Mouse (Mus musculus) megakaryocyte, adult 5-6 weeks (primary cell): ENCODE measurements around the gene Ehd1. TPM values are rescaled to one million over a fixed set of nuclear protein-coding genes. Genes with fewer than 3 reads are reported as not detected.

Experiments
- ATAC-seq: 2 replicates; pipeline ENCODE4 v1.8.0; 2016; ENCODE audit warnings: mild to moderate bottlenecking, inconsistent platforms; ENCODE audit not compliant: poor library complexity, severe bottlenecking
- total RNA-seq, 2 experiments: library from RNA; stranded (forward) in 1 of 2; stranded (reverse) in 1 of 2; fragments of 153-499, 151-499 nt in 1 of 2; fragments of 221-1000, 200-1000 nt in 1 of 2; gene quantifications; 2 replicates each; pipeline versions ENCODE4 v1.2.3 to v1.2.4; 2015 to 2017

Gene Ehd1
- total RNA-seq, 2 experiments from 2014 or later, result 24.0 to 27.1 TPM

- no peak for ATAC-seq
Observed at GRCm38 (mm10) chr19:6349215-6349983, 72.9 kb downstream of the Ehd1 start.

Other genes with a start within 250 kb of the Ehd1 start
- 16.8 and 17.8 TPM in 2 replicates for gene Syvn1, start 230.1 kb upstream of the Ehd1 start, total RNA-seq (2015)
- 6.3 and 7.2 TPM in 2 replicates for gene Syvn1, start 230.1 kb upstream of the Ehd1 start, total RNA-seq (2017)
- 28.7 and 35.8 TPM in 2 replicates for gene Mrpl49, start 218.9 kb upstream of the Ehd1 start, total RNA-seq (2015)
- gene Mrpl49, start 218.9 kb upstream of the Ehd1 start, total RNA-seq (2017), result 31.0 and 33.0 TPM in 2 replicates
- 2,056 and 2,077 TPM in 2 replicates for gene Fau, start 218.9 kb upstream of the Ehd1 start, total RNA-seq (2015)
- 1,670 and 1,985 TPM in 2 replicates for gene Fau, start 218.9 kb upstream of the Ehd1 start, total RNA-seq (2017)
- gene Znhit2, start 215.5 kb upstream of the Ehd1 start, total RNA-seq (2015), result 8.9 and 10.0 TPM in 2 replicates
- 10.4 and 11.3 TPM in 2 replicates for gene Znhit2, start 215.5 kb upstream of the Ehd1 start, total RNA-seq (2017)
- 4.7 and 8.6 TPM in 2 replicates for gene Tm7sf2, start 208.4 kb upstream of the Ehd1 start, total RNA-seq (2015)
- 4.5 and 4.7 TPM in 2 replicates for gene Tm7sf2, start 208.4 kb upstream of the Ehd1 start, total RNA-seq (2017)
- 49.2 and 58.3 TPM in 2 replicates for gene Vps51, start 199.5 kb upstream of the Ehd1 start, total RNA-seq (2015)
- gene Vps51, start 199.5 kb upstream of the Ehd1 start, total RNA-seq (2017), result 72.9 and 78.7 TPM in 2 replicates
- gene Tmem262, start 196.7 kb upstream of the Ehd1 start, total RNA-seq (2015), result not detected in 2 replicates
- not detected in 2 replicates for gene Tmem262, start 196.7 kb upstream of the Ehd1 start, total RNA-seq (2017)
- gene Gm28374, start 194.5 kb upstream of the Ehd1 start, total RNA-seq (2015), result not detected in 2 replicates
- 0.33 and 0.51 TPM in 2 replicates for gene Gm28374, start 194.5 kb upstream of the Ehd1 start, total RNA-seq (2017)
- gene Zfpl1, start 191.8 kb upstream of the Ehd1 start, total RNA-seq (2015), result 15.3 and 15.8 TPM in 2 replicates
- 29.2 and 33.7 TPM in 2 replicates for gene Zfpl1, start 191.8 kb upstream of the Ehd1 start, total RNA-seq (2017)
- gene Cdca5, start 191.7 kb upstream of the Ehd1 start, total RNA-seq (2015), result 30.5 and 32.2 TPM in 2 replicates
- gene Cdca5, start 191.7 kb upstream of the Ehd1 start, total RNA-seq (2017), result 24.3 and 26.6 TPM in 2 replicates
- gene AC131692.1, start 182.3 kb upstream of the Ehd1 start, total RNA-seq (2015), result 0.62 and 1.2 TPM in 2 replicates
- 0.15 TPM in 1 of 2 replicates, not detected in the other for gene AC131692.1, start 182.3 kb upstream of the Ehd1 start, total RNA-seq (2017)
- 0.32 and 1.2 TPM in 2 replicates for gene Naaladl1, start 170.9 kb upstream of the Ehd1 start, total RNA-seq (2015)
- gene Naaladl1, start 170.9 kb upstream of the Ehd1 start, total RNA-seq (2017), result 0.28 and 0.55 TPM in 2 replicates
- 3.4 and 5.7 TPM in 2 replicates for gene Sac3d1, start 158.1 kb upstream of the Ehd1 start, total RNA-seq (2015)
- 3.9 and 4.0 TPM in 2 replicates for gene Sac3d1, start 158.1 kb upstream of the Ehd1 start, total RNA-seq (2017)
- gene Snx15, start 148.4 kb upstream of the Ehd1 start, total RNA-seq (2015), result 9.9 and 13.5 TPM in 2 replicates
- gene Snx15, start 148.4 kb upstream of the Ehd1 start, total RNA-seq (2017), result 5.2 and 6.4 TPM in 2 replicates
- gene Batf2, start 135.7 kb upstream of the Ehd1 start, total RNA-seq (2015), result 1.1 and 1.4 TPM in 2 replicates
- 0.48 and 0.49 TPM in 2 replicates for gene Batf2, start 135.7 kb upstream of the Ehd1 start, total RNA-seq (2017)
- 9.1 and 10.6 TPM in 2 replicates for gene Arl2, start 135.2 kb upstream of the Ehd1 start, total RNA-seq (2015)
- gene Arl2, start 135.2 kb upstream of the Ehd1 start, total RNA-seq (2017), result 8.0 and 9.7 TPM in 2 replicates
- gene Majin, start 92.3 kb upstream of the Ehd1 start, total RNA-seq (2015), result 0.58 TPM in 1 of 2 replicates, not detected in the other
- gene Majin, start 92.3 kb upstream of the Ehd1 start, total RNA-seq (2017), result not detected in 2 replicates
- gene Gpha2, start 50.3 kb upstream of the Ehd1 start, total RNA-seq (2015), result not detected in 2 replicates
- gene Gpha2, start 50.3 kb upstream of the Ehd1 start, total RNA-seq (2017), result not detected in 2 replicates
- gene Ppp2r5b, start 40.9 kb upstream of the Ehd1 start, total RNA-seq (2015), result 5.1 and 5.7 TPM in 2 replicates
- 3.5 and 6.7 TPM in 2 replicates for gene Ppp2r5b, start 40.9 kb upstream of the Ehd1 start, total RNA-seq (2017)
- 9.8 and 10.1 TPM in 2 replicates for gene Atg2a, start 35.1 kb upstream of the Ehd1 start, total RNA-seq (2015)
- 8.5 and 10.3 TPM in 2 replicates for gene Atg2a, start 35.1 kb upstream of the Ehd1 start, total RNA-seq (2017)
- 0.56 and 0.68 TPM in 2 replicates for gene Cdc42bpg, start 29.7 kb downstream of the Ehd1 start, total RNA-seq (2015)
- 0.88 and 1.3 TPM in 2 replicates for gene Cdc42bpg, start 29.7 kb downstream of the Ehd1 start, total RNA-seq (2017)
- gene Men1, start 58.3 kb downstream of the Ehd1 start, total RNA-seq (2015), result 15.1 and 16.6 TPM in 2 replicates
- gene Men1, start 58.3 kb downstream of the Ehd1 start, total RNA-seq (2017), result 19.2 and 20.7 TPM in 2 replicates
- gene Map4k2, start 64.4 kb downstream of the Ehd1 start, total RNA-seq (2015), result 35.0 and 43.3 TPM in 2 replicates
- gene Map4k2, start 64.4 kb downstream of the Ehd1 start, total RNA-seq (2017), result 66.3 and 79.6 TPM in 2 replicates
- 164 and 205 TPM in 2 replicates for gene Sf1, start 87.0 kb downstream of the Ehd1 start, total RNA-seq (2015)
- gene Sf1, start 87.0 kb downstream of the Ehd1 start, total RNA-seq (2017), result 179 and 212 TPM in 2 replicates
- gene Pygm, start 107.7 kb downstream of the Ehd1 start, total RNA-seq (2015), result 0.80 and 3.2 TPM in 2 replicates
- 0.11 and 0.12 TPM in 2 replicates for gene Pygm, start 107.7 kb downstream of the Ehd1 start, total RNA-seq (2017)
- gene Rasgrp2, start 122.6 kb downstream of the Ehd1 start, total RNA-seq (2015), result 213 and 232 TPM in 2 replicates
- 195 and 214 TPM in 2 replicates for gene Rasgrp2, start 122.6 kb downstream of the Ehd1 start, total RNA-seq (2017)
- 0.21 TPM in 1 of 2 replicates, not detected in the other for gene Nrxn2, start 142.0 kb downstream of the Ehd1 start, total RNA-seq (2015)
- not detected in 2 replicates for gene Nrxn2, start 142.0 kb downstream of the Ehd1 start, total RNA-seq (2017)